Mouse (Mus musculus): ENCODE measurements around the gene Uqcr10. TPM values are rescaled to one million over a fixed set of nuclear protein-coding genes. Genes with fewer than 3 reads are reported as not detected.
A peak's percentile ranks its signal among the peaks of the same experiment; 100 is the strongest.

The Uqcr10 gene
- polyA plus RNA-seq, 1 experiment from 2014 or later = 1,117 TPM

- no peak overlapping the region for H3K27ac ChIP-seq
- 78% methylated on average over 4 of the region's 4 CpGs for WGBS
- no peaks in the 10 kb centered on the region for H3K9me3 ChIP-seq
- no peak for ATAC-seq
- H3K36me3 ChIP-seq = peaks cover 17% of the 10 kb centered on the region
- H3K27me3 ChIP-seq (replicated peaks) = no peaks in the 10 kb centered on the region
- H3K4me2 ChIP-seq (replicated peaks) = no peak overlapping the region
- H3K4me3 ChIP-seq (replicated peaks) = no peak overlapping the region
- H3K4me1 ChIP-seq (replicated peaks) = no peaks in the 10 kb centered on the region
- no peak overlapping the region for H3K9ac ChIP-seq
Measured at GRCm38 (mm10) chr11:4685071-4685470, 19.1 kb downstream of the Uqcr10 start.

GRCm38 (mm10) chr11:4684186-4684585 is 20.0 kb downstream of the Uqcr10 start:
- H3K4me2 ChIP-seq (replicated peaks) = no peak overlapping the region
- WGBS = 38% methylated on average over 6 of the region's 6 CpGs
- no peak overlapping the region for H3K27ac ChIP-seq
- H3K9ac ChIP-seq = peak overlapping the region; percentile 10; the same call in 1 of the 2 replicates
- no peaks in the 10 kb centered on the region for H3K9me3 ChIP-seq
- H3K4me3 ChIP-seq (replicated peaks) = no peak overlapping the region
- no peaks in the 10 kb centered on the region for H3K27me3 ChIP-seq (replicated peaks)
- no peaks in the 10 kb centered on the region for H3K4me1 ChIP-seq (replicated peaks)
- no peak for ATAC-seq
- peaks cover 17% of the 10 kb centered on the region for H3K36me3 ChIP-seq

GRCm38 (mm10) chr11:4683516-4683915 is 20.6 kb downstream of the Uqcr10 start:
- Histone ChIP-seq H3K9ac (no peak overlapping the region), H3K27ac (no peak overlapping the region), H3K9me3 (no peaks in the 10 kb centered on the region), H3K27me3 (replicated peaks) (no peaks in the 10 kb centered on the region), H3K4me3 (replicated peaks) (no peak overlapping the region), H3K4me1 (replicated peaks) (no peaks in the 10 kb centered on the region), H3K36me3 (peaks cover 17% of the 10 kb centered on the region), H3K4me2 (replicated peaks) (no peak overlapping the region)
- no peak for ATAC-seq
- 79% methylated on average over 6 of the region's 6 CpGs for WGBS

GRCm38 (mm10) chr11:4680126-4680525 is 24.0 kb downstream of the Uqcr10 start:
- Histone ChIP-seq H3K9ac (no peak overlapping the region), H3K36me3 (peaks cover 17% of the 10 kb centered on the region), H3K4me3 (replicated peaks) (no peak overlapping the region), H3K4me2 (replicated peaks) (no peak overlapping the region), H3K9me3 (no peaks in the 10 kb centered on the region), H3K27me3 (replicated peaks) (no peaks in the 10 kb centered on the region), H3K4me1 (replicated peaks) (no peaks in the 10 kb centered on the region), H3K27ac (no peak overlapping the region)
- WGBS = 43% methylated on average over 3 of the region's 3 CpGs
- no peak for ATAC-seq

- Histone ChIP-seq H3K4me2 (replicated peaks) (no peak overlapping the region), H3K4me1 (replicated peaks) (no peaks in the 10 kb centered on the region), H3K4me3 (replicated peaks) (no peak overlapping the region), H3K27ac (no peak overlapping the region), H3K9ac (no peak overlapping the region), H3K27me3 (replicated peaks) (no peaks in the 10 kb centered on the region), H3K36me3 (peaks cover 17% of the 10 kb centered on the region), H3K9me3 (no peaks in the 10 kb centered on the region)
- WGBS = 90% methylated on average over 12 of the region's 12 CpGs
- no peak for ATAC-seq
Measured at GRCm38 (mm10) chr11:4679441-4679832, 24.7 kb downstream of the Uqcr10 start.

GRCm38 (mm10) chr11:4678700-4679440 is 25.3 kb downstream of the Uqcr10 start:
- H3K9ac ChIP-seq = no peak overlapping the region
- no peak overlapping the region for H3K4me2 ChIP-seq (replicated peaks)
- no peaks in the 10 kb centered on the region for H3K4me1 ChIP-seq (replicated peaks)
- no peaks in the 10 kb centered on the region for H3K27me3 ChIP-seq (replicated peaks)
- H3K9me3 ChIP-seq = no peaks in the 10 kb centered on the region
- H3K4me3 ChIP-seq (replicated peaks) = no peak overlapping the region
- ATAC-seq = no peak
- no peak overlapping the region for H3K27ac ChIP-seq
- peaks cover 19% of the 10 kb centered on the region for H3K36me3 ChIP-seq
- 75% methylated on average over 13 of the region's 13 CpGs for WGBS

GRCm38 (mm10) chr11:4677250-4677872 is 26.8 kb downstream of the Uqcr10 start:
- WGBS = 86% methylated on average over 7 of the region's 7 CpGs
- Histone ChIP-seq H3K4me2 (replicated peaks) (no peak overlapping the region), H3K4me1 (replicated peaks) (no peaks in the 10 kb centered on the region), H3K4me3 (replicated peaks) (no peak overlapping the region), H3K27ac (no peak overlapping the region), H3K36me3 (peaks cover 18% of the 10 kb centered on the region; the same call in 1 of the 2 replicates), H3K27me3 (replicated peaks) (no peaks in the 10 kb centered on the region), H3K9ac (no peak overlapping the region), H3K9me3 (no peaks in the 10 kb centered on the region)
- ATAC-seq = peak; percentile 67; the same call in 1 of the 2 replicates

- ATAC-seq = no peak
- H3K27me3 ChIP-seq (replicated peaks) = no peaks in the 10 kb centered on the region
- WGBS = 92% methylated on average over 6 of the region's 6 CpGs
- no peak overlapping the region for H3K27ac ChIP-seq
- H3K4me3 ChIP-seq (replicated peaks) = no peak overlapping the region
- no peaks in the 10 kb centered on the region for H3K4me1 ChIP-seq (replicated peaks)
- peaks cover 10% of the 10 kb centered on the region; the same call in 1 of the 2 replicates for H3K36me3 ChIP-seq
- no peak overlapping the region for H3K9ac ChIP-seq
- H3K9me3 ChIP-seq = no peaks in the 10 kb centered on the region
- no peak overlapping the region for H3K4me2 ChIP-seq (replicated peaks)
Measured at GRCm38 (mm10) chr11:4675693-4676092, 28.4 kb downstream of the Uqcr10 start.

GRCm38 (mm10) chr11:4675126-4675562 is 29.0 kb downstream of the Uqcr10 start:
- Histone ChIP-seq H3K27ac (peak overlapping the region; percentile 40; the same call in 1 of the 2 replicates), H3K4me1 (replicated peaks) (no peaks in the 10 kb centered on the region), H3K4me2 (replicated peaks) (no peak overlapping the region), H3K9me3 (no peaks in the 10 kb centered on the region), H3K4me3 (replicated peaks) (no peak overlapping the region), H3K9ac (no peak overlapping the region), H3K36me3 (peaks cover 13% of the 10 kb centered on the region; the same call in 1 of the 2 replicates), H3K27me3 (replicated peaks) (no peaks in the 10 kb centered on the region)
- peak; percentile 77 for ATAC-seq
- 68% methylated on average over 6 of the region's 6 CpGs for WGBS

- ATAC-seq = no peak
- Histone ChIP-seq H3K9ac (no peak overlapping the region), H3K27ac (peak overlapping the region; percentile 40), H3K4me2 (replicated peaks) (no peak overlapping the region), H3K27me3 (replicated peaks) (no peaks in the 10 kb centered on the region), H3K4me3 (replicated peaks) (no peak overlapping the region), H3K4me1 (replicated peaks) (no peaks in the 10 kb centered on the region), H3K36me3 (peaks cover 13% of the 10 kb centered on the region; the same call in 1 of the 2 replicates), H3K9me3 (no peaks in the 10 kb centered on the region)
- WGBS = 88% methylated on average over 1 of the region's 1 CpGs
Measured at GRCm38 (mm10) chr11:4674593-4674992, 29.5 kb downstream of the Uqcr10 start.

GRCm38 (mm10) chr11:4671736-4672135 is 32.4 kb downstream of the Uqcr10 start:
- Histone ChIP-seq H3K9ac (no peak overlapping the region), H3K9me3 (no peaks in the 10 kb centered on the region), H3K36me3 (peaks cover 13% of the 10 kb centered on the region; the same call in 1 of the 2 replicates), H3K27ac (no peak overlapping the region), H3K4me2 (replicated peaks) (no peak overlapping the region), H3K4me1 (replicated peaks) (no peaks in the 10 kb centered on the region), H3K4me3 (replicated peaks) (no peak overlapping the region), H3K27me3 (replicated peaks) (no peaks in the 10 kb centered on the region)
- no peak for ATAC-seq
- 80% methylated on average over 4 of the region's 4 CpGs for WGBS

GRCm38 (mm10) chr11:4662496-4662878 is 41.7 kb downstream of the Uqcr10 start:
- Histone ChIP-seq H3K4me3 (replicated peaks) (no peak overlapping the region), H3K27ac (no peak overlapping the region), H3K27me3 (replicated peaks) (no peaks in the 10 kb centered on the region), H3K9ac (no peak overlapping the region), H3K36me3 (peaks cover 3% of the 10 kb centered on the region; the same call in 1 of the 2 replicates), H3K4me1 (replicated peaks) (no peaks in the 10 kb centered on the region), H3K4me2 (replicated peaks) (no peak overlapping the region), H3K9me3 (no peaks in the 10 kb centered on the region)
- WGBS = 92% methylated on average over 11 of the region's 11 CpGs
- no peak for ATAC-seq

All from intestine, embryonic 15.5 days (tissue).